Mouse (Mus musculus) limb, embryonic 14.5 days (tissue): ENCODE measurements around the gene Grb14. TPM values are rescaled to one million over a fixed set of nuclear protein-coding genes. Genes with fewer than 3 reads are reported as not detected.

Experiments used
- ATAC-seq: fragments of 200-750 bp; cut with Nextera tagmentation; 2 replicates; pipeline ENCODE4 v1.8.0; 2017; ENCODE audit warnings: low read depth, moderate number of reproducible peaks, moderate TSS enrichment; ENCODE audit not compliant: low FRiP score
- DNase-seq: peaks from one replicate; pipeline ENCODE4 v3.0.0-alpha.2; 2015; ENCODE audit warnings: low spot score
- H3K27ac ChIP-seq: fragments of 300-500 bp; sonication (generic); replicated peaks from 2 replicates; pipeline ENCODE4 v1.5.1; 2014; ENCODE audit warnings: low read depth, mild to moderate bottlenecking, low read length, moderate library complexity, mixed read lengths
- H3K27me3 ChIP-seq: fragments of 300-500 bp; sonication (generic); 2 replicates; pipeline ENCODE4 v1.6.1; 2014; ENCODE audit warnings: low read length, mixed read lengths; ENCODE audit not compliant: control insufficient read depth, insufficient read depth
- H3K36me3 ChIP-seq: fragments of 300-500 bp; sonication (generic); 2 replicates; pipeline ENCODE4 v1.6.1; 2014; ENCODE audit warnings: mild to moderate bottlenecking, low read length, moderate library complexity, mixed read lengths; ENCODE audit not compliant: control insufficient read depth, insufficient read depth
- H3K4me1 ChIP-seq: fragments of 300-500 bp; sonication (generic); 2 replicates; pipeline ENCODE4 v1.6.1; 2014; ENCODE audit warnings: antibody characterized with exemption, low read length, mixed read lengths; ENCODE audit not compliant: control insufficient read depth, insufficient read depth
- H3K4me2 ChIP-seq: fragments of 300-500 bp; sonication (generic); replicated peaks from 2 replicates; pipeline ENCODE4 v1.6.1; 2014; ENCODE audit warnings: low read depth, mild to moderate bottlenecking, low read length, moderate library complexity; ENCODE audit not compliant: severe bottlenecking
- H3K4me3 ChIP-seq: fragments of 300-500 bp; sonication (generic); replicated peaks from 2 replicates; pipeline ENCODE4 v1.5.1; 2014; ENCODE audit warnings: low read length
- H3K9ac ChIP-seq: fragments of 300-500 bp; sonication (generic); 2 replicates; pipeline ENCODE4 v1.6.1; 2014; ENCODE audit warnings: mild to moderate bottlenecking, low read depth, low read length, moderate library complexity; ENCODE audit not compliant: severe bottlenecking
- H3K9me3 ChIP-seq: fragments of 300-500 bp; sonication (generic); 2 replicates; pipeline ENCODE4 v1.6.1; 2016; ENCODE audit warnings: low read length; ENCODE audit not compliant: control insufficient read depth
- POLR2A ChIP-seq: fragments of 200-500 bp; IDR thresholded peaks from 2 replicates; pipeline ENCODE4 v1.8.0; 2012; ENCODE audit warnings: inconsistent platforms, mild to moderate bottlenecking, moderate library complexity, borderline replicate concordance; ENCODE audit not compliant: insufficient read depth, insufficient read length; ENCODE audit errors: extremely low read depth
- WGBS: fragments of 180-500 bp; shearing (Covaris S2); extraction: QIAGEN DNeasy Blood & Tissue Kit; methylation state at CpG from one replicate; pipeline ENCODE4 v1.1.7; 2014; 5-methylcytosine and 5-hydroxymethylcytosine counted together
- polyA plus RNA-seq, 2 experiments: library from polyadenylated mRNA; depleted of rRNA in 1 of 2; stranded (reverse) in 1 of 2; unstranded in 1 of 2; fragments of >200 nt; fragmentation: Nextera tagmentation in 1 of 2; extraction: Ambion mirVana in 1 of 2; gene quantifications; 2 replicates each; pipeline versions ENCODE4 v1.2.1 to v1.2.3; 2012 to 2014

The Grb14 gene
- polyA plus RNA-seq, 2 experiments = 3.3 to 6.5 TPM

DNA sequence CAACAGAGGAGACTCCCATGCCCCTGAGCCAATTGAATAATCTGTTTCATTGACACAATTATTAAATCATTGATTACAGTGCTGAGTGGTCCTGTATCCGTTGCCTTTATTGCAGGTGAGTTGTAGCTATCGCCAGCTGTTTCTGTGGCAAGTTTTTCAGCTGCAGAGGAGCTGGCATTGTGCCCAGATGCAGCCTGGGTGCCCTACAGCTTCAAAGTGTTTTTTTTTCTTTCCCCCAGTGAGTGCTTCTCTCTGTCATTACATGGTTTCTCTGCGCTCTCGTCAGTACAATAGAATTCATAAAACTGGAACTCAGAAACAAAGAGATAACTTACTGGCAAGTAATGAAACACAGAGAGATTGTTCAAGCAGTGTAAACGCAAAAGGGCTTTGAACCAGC, 139.1 kb downstream of the Grb14 start:
- DNase-seq (no peak), ATAC-seq (no peak)
- Histone ChIP-seq H3K9ac (no peak overlapping the region), H3K4me1 (0 out of 2 replicates have a peak, but pooled peaks cover 3% of the 10 kb centered on the region), H3K4me3 (no peak overlapping the region), H3K9me3 (no peaks in the 10 kb centered on the region), H3K36me3 (no peaks in the 10 kb centered on the region), H3K27ac (no peak overlapping the region), H3K27me3 (no peaks in the 10 kb centered on the region), H3K4me2 (no peak overlapping the region)
- TF ChIP-seq POLR2A = no peak
- WGBS = 24% methylated on average over 5 of the region's 5 CpGs

DNA sequence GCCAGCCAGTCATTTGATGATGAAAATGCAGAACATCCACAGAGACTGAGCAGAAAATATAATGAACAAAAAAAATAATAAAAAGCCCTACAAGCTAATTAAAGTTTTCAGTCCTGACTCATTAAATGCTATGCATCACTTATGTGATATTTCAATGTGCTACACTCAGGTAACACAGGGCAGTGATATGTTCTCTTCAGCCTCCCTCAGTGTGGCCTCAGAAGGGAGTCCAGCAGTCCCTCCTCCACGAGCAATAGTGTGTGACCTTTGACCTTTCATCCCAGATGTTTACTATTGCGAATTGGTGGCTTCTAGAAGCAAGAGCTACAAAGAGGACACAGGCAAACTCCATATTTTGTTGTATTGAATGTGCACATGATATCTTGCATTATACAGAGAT, 146.5 kb downstream of the Grb14 start:
- H3K9me3 ChIP-seq = no peaks in the 10 kb centered on the region
- no peak for TF ChIP-seq POLR2A
- DNase-seq = no peak
- no peak overlapping the region for H3K27ac ChIP-seq
- no peaks in the 10 kb centered on the region for H3K27me3 ChIP-seq
- no peaks in the 10 kb centered on the region for H3K36me3 ChIP-seq
- 22% methylated on average over 2 of the region's 2 CpGs for WGBS
- no peak for ATAC-seq
- no peak overlapping the region for H3K9ac ChIP-seq
- H3K4me1 ChIP-seq = no peaks in the 10 kb centered on the region
- no peak overlapping the region for H3K4me2 ChIP-seq
- no peak overlapping the region for H3K4me3 ChIP-seq

Other genes starting within 250 kb of the Grb14 start
- 5.1 and 5.2 TPM in 2 replicates for gene Cobll1, start 214.4 kb upstream of the Grb14 start, polyA plus RNA-seq (2012; rRNA removed)
- 3.1 and 4.3 TPM in 2 replicates for gene Cobll1, start 214.4 kb upstream of the Grb14 start, polyA plus RNA-seq (2014; fragmentation: Nextera tagmentation; extraction: Ambion mirVana)